Mouse (Mus musculus): Measurements from ENCODE around the gene Sumf1. TPM values are rescaled to one million over a fixed set of nuclear protein-coding genes. Genes with fewer than 3 reads are reported as not detected.

Gene Sumf1
- total and polyA plus RNA-seq, 2 experiments from 2014 or later, result 14.4 to 22.5 TPM

DNA sequence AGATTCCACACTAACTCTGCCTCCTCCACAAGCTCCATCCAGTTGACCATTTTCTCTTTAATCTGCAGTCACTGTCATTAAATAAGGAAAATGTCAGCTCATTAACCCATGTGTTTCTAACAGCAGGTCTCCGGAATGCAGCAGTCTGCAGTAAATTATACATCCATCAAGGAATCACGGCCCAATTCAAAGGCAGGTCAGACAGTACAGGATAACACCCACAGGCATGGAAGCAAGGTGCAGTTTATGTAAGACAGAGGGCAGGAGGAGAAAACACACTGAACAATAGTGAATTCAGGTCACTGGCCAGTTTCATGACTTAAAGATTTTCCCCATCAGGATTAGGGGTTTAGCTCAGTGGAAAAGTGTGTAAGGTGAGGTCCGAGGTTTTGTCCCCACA is 40.1 kb downstream of the Sumf1 start:
- TF ChIP-seq CTCF (IDR thresholded peaks at IDR 0.05; ENCODE audit: low read depth), result no peak
- WGBS, result 31% methylated on average over 3 of the region's 3 CpGs
- Histone ChIP-seq H3K27ac (no peak overlapping the region), H3K4me3 (ENCODE audit: low read length) (no peak overlapping the region), H3K4me2 (ENCODE audit: low read depth, low read length) (no peak overlapping the region), H3K9me3 (ENCODE audit: low read length) (no peaks in the 10 kb centered on the region), H3K4me1 (ENCODE audit: insufficient read depth, low read length) (peaks cover 4% of the 10 kb centered on the region; the same call in 1 of the 2 replicates), H3K36me3 (ENCODE audit: insufficient read depth, low read length) (no peaks in the 10 kb centered on the region), H3K9ac (replicated peaks; ENCODE audit: low read length) (no peak overlapping the region), H3K27me3 (ENCODE audit: insufficient read depth, low read length) (no peaks in the 10 kb centered on the region)
- DNase-seq (ENCODE audit: low spot score) (no peak), ATAC-seq (no peak)

DNA sequence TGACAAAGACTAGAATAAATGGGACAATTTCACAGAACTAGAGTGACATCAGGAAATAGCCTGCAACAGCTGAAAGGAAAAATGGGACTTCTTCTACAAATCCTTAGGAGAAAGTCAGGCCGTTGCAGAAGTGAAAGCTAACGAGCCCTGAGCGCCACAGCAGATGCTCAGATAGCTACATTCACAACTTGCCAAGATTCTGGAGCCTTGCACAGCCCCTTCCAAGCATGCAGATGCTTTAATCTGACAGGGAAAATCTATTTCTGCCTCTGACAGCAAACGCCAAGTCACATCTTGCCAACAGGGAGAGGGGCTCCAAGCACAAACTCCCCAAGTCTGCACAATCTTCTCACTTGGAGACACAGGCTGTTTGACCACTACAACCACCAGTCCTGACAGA is 42.6 kb downstream of the Sumf1 start:
- 41% methylated on average over 4 of the region's 4 CpGs for WGBS
- TF ChIP-seq CTCF (IDR thresholded peaks at IDR 0.05; ENCODE audit: low read depth), result no peak
- Histone ChIP-seq H3K27ac (no peak overlapping the region), H3K36me3 (ENCODE audit: insufficient read depth, low read length) (no peaks in the 10 kb centered on the region), H3K9me3 (ENCODE audit: low read length) (no peaks in the 10 kb centered on the region), H3K4me3 (ENCODE audit: low read length) (no peak overlapping the region), H3K27me3 (ENCODE audit: insufficient read depth, low read length) (no peaks in the 10 kb centered on the region), H3K4me2 (ENCODE audit: low read depth, low read length) (no peak overlapping the region), H3K4me1 (ENCODE audit: insufficient read depth, low read length) (peaks cover 4% of the 10 kb centered on the region; the same call in 1 of the 2 replicates), H3K9ac (replicated peaks; ENCODE audit: low read length) (no peak overlapping the region)
- DNase-seq (ENCODE audit: low spot score) (peak; percentile 60), ATAC-seq (peak; percentile 50)

DNA sequence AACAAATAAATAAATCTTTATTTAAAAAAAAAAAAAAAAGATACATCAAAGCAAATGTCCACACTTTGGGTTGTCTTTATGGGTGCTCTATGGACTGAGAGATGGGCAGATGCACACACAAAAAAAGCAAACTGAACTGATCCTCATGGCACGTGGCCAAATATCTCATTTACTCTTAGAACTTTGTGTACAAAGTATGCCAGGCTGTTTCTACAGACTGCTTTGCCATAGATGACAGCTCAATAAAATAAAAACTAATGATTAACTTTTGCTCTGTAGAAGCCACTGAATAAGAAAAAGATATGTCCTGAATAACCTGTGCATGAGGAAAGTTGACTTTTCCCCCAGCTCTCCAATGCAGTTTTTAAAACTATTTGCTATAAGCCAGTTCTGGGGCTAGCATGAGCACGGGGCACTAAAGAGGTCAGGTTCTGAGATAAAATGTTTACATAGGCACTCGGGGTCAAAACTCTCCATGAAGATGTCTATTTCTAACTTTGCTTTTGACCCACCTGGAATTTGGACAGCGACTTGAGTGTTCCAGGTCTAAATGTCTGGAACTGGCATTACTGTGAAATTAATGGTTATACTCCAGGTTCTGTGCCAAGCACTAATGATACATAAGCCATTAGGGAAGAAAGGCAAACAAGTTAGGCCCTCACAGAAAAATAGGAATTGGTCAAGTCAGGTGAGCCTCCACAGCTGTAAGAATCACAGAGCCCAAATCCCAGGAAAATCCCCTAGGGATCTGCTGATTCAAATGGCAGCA is 44.5 kb downstream of the Sumf1 start:
- Histone ChIP-seq H3K27ac (no peak overlapping the region), H3K4me1 (ENCODE audit: insufficient read depth, low read length) (peaks cover 4% of the 10 kb centered on the region; the same call in 1 of the 2 replicates), H3K9ac (replicated peaks; ENCODE audit: low read length) (no peak overlapping the region), H3K9me3 (ENCODE audit: low read length) (no peaks in the 10 kb centered on the region), H3K4me2 (ENCODE audit: low read depth, low read length) (no peak overlapping the region), H3K27me3 (ENCODE audit: insufficient read depth, low read length) (no peaks in the 10 kb centered on the region), H3K4me3 (ENCODE audit: low read length) (no peak overlapping the region), H3K36me3 (ENCODE audit: insufficient read depth, low read length) (no peaks in the 10 kb centered on the region)
- WGBS, result 91% methylated on average over 4 of the region's 4 CpGs
- TF ChIP-seq CTCF (IDR thresholded peaks at IDR 0.05; ENCODE audit: low read depth), result no peak
- no peak for ATAC-seq
- DNase-seq (ENCODE audit: low spot score), result no peak

DNA sequence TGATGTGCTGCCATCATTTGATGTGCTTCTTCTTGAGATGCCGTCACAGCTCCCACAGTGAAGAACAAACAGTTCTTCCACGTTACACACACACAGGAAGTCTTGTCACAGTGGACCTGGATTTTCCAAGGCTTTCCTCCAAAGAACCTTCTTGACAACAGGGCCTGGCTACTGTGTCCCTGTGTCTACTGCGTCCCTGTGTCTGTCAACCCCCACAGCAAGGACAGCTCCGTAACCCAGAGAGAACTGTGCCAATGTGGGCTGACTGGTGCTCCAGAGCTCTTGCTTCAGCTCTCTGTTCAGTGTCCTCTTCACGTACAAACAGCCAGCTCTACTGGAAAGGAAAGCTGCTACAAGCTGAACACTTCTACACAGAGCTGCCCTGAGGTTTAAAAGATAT is 48.4 kb downstream of the Sumf1 start:
- Histone ChIP-seq H3K9ac (replicated peaks; ENCODE audit: low read length) (no peak overlapping the region), H3K36me3 (ENCODE audit: insufficient read depth, low read length) (no peaks in the 10 kb centered on the region), H3K27ac (no peak overlapping the region), H3K4me3 (ENCODE audit: low read length) (no peak overlapping the region), H3K4me1 (ENCODE audit: insufficient read depth, low read length) (no peaks in the 10 kb centered on the region), H3K9me3 (ENCODE audit: low read length) (no peaks in the 10 kb centered on the region), H3K27me3 (ENCODE audit: insufficient read depth, low read length) (no peaks in the 10 kb centered on the region), H3K4me2 (ENCODE audit: low read depth, low read length) (no peak overlapping the region)
- no peak for TF ChIP-seq CTCF (IDR thresholded peaks at IDR 0.05; ENCODE audit: low read depth)
- WGBS, result 92% methylated on average over 5 of the region's 5 CpGs
- DNase-seq (ENCODE audit: low spot score), result no peak
- ATAC-seq, result no peak

DNA sequence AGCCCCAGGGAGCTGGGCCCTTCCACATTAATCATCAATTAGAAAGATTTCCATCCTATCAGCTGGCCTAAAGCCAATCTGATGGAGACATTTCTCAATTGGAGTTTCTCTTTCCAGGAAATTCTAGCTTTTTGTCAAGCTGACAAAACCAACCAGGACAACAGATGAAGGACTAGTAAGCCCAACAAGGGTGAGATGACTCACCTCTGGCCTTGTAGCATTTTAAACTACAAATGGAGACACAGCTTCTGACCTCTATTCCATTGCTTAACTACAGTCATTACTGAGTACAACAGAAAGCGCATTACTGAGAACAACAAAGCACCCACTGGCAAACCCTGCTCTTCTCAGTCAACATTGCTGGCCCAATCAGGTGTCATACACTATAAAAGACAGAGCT is 49.1 kb downstream of the Sumf1 start:
- H3K4me2 ChIP-seq (ENCODE audit: low read depth, low read length), result no peak overlapping the region
- H3K9me3 ChIP-seq (ENCODE audit: low read length), result no peaks in the 10 kb centered on the region
- ATAC-seq, result no peak
- no peak overlapping the region for H3K9ac ChIP-seq (replicated peaks; ENCODE audit: low read length)
- 90% methylated on average over 1 of the region's 1 CpGs for WGBS
- no peak for DNase-seq (ENCODE audit: low spot score)
- no peaks in the 10 kb centered on the region for H3K36me3 ChIP-seq (ENCODE audit: insufficient read depth, low read length)
- H3K27ac ChIP-seq, result no peak overlapping the region
- no peaks in the 10 kb centered on the region for H3K4me1 ChIP-seq (ENCODE audit: insufficient read depth, low read length)
- no peak for TF ChIP-seq CTCF (IDR thresholded peaks at IDR 0.05; ENCODE audit: low read depth)
- H3K4me3 ChIP-seq (ENCODE audit: low read length), result no peak overlapping the region
- H3K27me3 ChIP-seq (ENCODE audit: insufficient read depth, low read length), result no peaks in the 10 kb centered on the region

DNA sequence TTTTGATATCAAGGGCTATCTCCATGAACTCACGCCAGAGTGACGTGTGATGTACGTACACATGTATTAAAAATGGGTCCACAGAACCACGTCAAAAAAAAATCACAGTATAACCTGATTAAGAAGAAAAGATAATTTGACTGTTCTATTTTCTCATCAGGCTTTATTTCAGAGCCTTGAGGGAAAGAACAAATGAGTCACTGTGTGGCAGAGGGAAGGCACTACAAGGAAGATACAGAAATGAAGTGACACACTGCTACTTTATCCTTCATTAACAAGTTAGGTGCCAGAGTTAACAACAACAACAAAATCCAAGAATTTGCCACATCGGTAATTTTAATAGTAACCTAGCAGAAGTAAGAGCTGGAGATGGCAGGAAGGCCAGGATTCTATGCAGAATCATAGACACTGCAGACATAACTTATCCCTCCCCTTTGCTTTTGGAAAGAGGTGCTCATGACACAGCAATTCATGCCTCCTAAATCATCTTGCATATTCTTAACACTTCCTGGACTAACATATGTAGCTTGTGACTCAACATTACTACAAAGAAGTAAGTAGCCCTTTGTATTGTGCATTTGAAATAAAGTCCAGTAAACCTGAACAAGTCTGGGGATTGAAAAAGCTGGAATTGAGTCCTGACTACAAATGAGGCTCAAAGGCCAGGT is 53.0 kb downstream of the Sumf1 start:
- 96% methylated on average over 5 of the region's 5 CpGs for WGBS

DNA sequence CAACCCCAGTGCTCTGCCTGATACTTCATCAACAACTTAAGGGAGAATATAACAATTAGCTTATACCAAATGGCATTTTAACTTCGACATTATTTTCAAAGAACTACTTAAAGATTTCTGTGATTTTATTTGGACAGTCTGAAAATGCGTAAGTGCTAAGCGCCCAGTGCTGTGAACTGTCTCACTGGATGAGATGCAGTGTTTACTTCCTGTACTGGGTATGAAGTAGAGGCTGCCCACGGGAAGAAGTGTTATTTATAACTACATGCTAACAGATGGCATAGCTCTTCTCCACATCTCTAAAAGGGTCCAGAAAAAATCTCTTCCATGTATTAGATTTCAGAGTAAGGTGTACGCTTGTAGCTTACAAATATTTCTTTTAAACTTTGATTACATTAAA is 54.7 kb downstream of the Sumf1 start:
- no peak for ATAC-seq
- no peak overlapping the region for H3K4me3 ChIP-seq (ENCODE audit: low read length)
- no peaks in the 10 kb centered on the region for H3K4me1 ChIP-seq (ENCODE audit: insufficient read depth, low read length)
- no peak for TF ChIP-seq CTCF (IDR thresholded peaks at IDR 0.05; ENCODE audit: low read depth)
- no peaks in the 10 kb centered on the region for H3K36me3 ChIP-seq (ENCODE audit: insufficient read depth, low read length)
- H3K27me3 ChIP-seq (ENCODE audit: insufficient read depth, low read length), result no peaks in the 10 kb centered on the region
- DNase-seq (ENCODE audit: low spot score), result no peak
- no peak overlapping the region for H3K27ac ChIP-seq
- H3K9me3 ChIP-seq (ENCODE audit: low read length), result no peaks in the 10 kb centered on the region
- no peak overlapping the region for H3K4me2 ChIP-seq (ENCODE audit: low read depth, low read length)
- 86% methylated on average over 5 of the region's 5 CpGs for WGBS
- H3K9ac ChIP-seq (replicated peaks; ENCODE audit: low read length), result no peak overlapping the region

More for the DNA sequence above, 53.0 kb downstream of the Sumf1 start:
- no peak for DNase-seq (ENCODE audit: low spot score)
- no peak overlapping the region for H3K4me2 ChIP-seq (ENCODE audit: low read depth, low read length)
- TF ChIP-seq CTCF (IDR thresholded peaks at IDR 0.05; ENCODE audit: low read depth), result no peak
- H3K27me3 ChIP-seq (ENCODE audit: insufficient read depth, low read length), result no peaks in the 10 kb centered on the region
- no peak for ATAC-seq
- no peaks in the 10 kb centered on the region for H3K36me3 ChIP-seq (ENCODE audit: insufficient read depth, low read length)
- H3K9me3 ChIP-seq (ENCODE audit: low read length), result no peaks in the 10 kb centered on the region
- H3K4me3 ChIP-seq (ENCODE audit: low read length), result no peak overlapping the region
- H3K27ac ChIP-seq, result no peak overlapping the region
- H3K4me1 ChIP-seq (ENCODE audit: insufficient read depth, low read length), result no peaks in the 10 kb centered on the region
- no peak overlapping the region for H3K9ac ChIP-seq (replicated peaks; ENCODE audit: low read length)
